Mouse (Mus musculus) G1E-ER4 (cell line): ENCODE results near the gene Fbxw4. TPM values are rescaled to one million over a fixed set of nuclear protein-coding genes. Genes with fewer than 3 reads are reported as not detected.
A peak's percentile ranks its signal among the peaks of the same experiment; 100 is the strongest.

Source experiments
- GATA1 ChIP-seq: IDR thresholded peaks from one replicate; pipeline ENCODE4 v1.8.0; 2012; ENCODE audit warnings: low read length, inconsistent platforms
- polyA plus RNA-seq: library from polyadenylated mRNA; stranded (reverse); fragments of >175 nt; gene quantifications from 2 replicates; pipeline ENCODE4 v1.2.3, GENCODE M21; 2012

The Fbxw4 gene
- polyA plus RNA-seq, 1 experiment, result 45.7 TPM

DNA sequence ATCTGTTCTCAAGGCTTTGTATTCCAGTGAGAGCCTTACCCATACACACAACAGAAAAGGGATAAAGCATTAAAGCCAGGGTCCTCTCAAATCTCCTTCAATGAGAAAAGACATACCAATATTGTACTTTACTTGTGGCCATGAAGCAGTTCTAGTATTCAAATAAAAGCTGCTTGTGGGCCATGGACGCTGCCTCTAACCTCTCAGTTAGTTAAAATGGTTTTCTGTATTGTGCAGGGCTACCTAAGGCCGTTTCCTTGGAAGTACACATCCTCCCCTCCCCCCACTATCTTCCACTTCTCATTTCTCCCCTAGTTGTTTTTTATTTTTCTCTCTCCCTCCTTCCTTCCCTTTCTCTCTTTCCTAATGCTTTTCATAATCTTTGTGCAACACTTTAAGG, 3.7 kb upstream of the Fbxw4 start:
- TF ChIP-seq GATA1, result no peak

DNA sequence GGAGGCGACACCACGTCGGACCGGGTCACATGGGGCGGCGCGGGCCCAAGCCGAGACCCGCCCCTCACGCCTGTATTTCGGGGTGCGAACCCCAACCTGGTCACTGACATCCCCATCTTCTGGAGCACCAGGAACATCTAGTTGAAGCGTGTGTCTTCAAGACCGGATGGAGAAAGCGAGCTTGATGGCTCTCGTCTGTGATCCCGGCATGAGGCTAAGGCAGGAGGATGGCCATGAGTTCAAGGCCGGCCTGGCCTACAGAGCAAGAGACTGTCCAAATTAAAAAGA, 335 bp upstream of the Fbxw4 start:
- no peak for TF ChIP-seq GATA1

DNA sequence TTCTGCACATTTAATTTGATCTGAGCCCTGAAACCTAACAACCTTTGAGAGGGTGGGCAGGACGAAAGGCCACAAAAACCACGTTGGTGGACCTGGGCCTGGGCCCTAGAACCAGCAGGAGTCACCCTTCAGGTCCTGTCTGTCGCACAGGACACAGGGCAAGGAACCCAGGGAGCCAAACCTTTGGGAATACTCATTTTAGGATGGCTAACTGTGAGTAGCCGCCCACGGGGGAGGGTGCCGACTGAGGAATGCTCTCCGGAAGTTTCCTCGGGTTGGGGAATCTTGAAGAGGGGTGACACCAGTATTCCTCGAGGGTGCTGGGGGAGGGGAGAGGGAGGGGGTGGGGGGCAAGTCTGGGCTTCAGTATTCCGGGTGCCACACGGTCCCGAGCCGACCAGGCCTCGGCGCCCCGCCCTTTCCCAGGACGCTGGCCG, 793 bp downstream of the Fbxw4 start:
- TF ChIP-seq GATA1, result no peak

DNA sequence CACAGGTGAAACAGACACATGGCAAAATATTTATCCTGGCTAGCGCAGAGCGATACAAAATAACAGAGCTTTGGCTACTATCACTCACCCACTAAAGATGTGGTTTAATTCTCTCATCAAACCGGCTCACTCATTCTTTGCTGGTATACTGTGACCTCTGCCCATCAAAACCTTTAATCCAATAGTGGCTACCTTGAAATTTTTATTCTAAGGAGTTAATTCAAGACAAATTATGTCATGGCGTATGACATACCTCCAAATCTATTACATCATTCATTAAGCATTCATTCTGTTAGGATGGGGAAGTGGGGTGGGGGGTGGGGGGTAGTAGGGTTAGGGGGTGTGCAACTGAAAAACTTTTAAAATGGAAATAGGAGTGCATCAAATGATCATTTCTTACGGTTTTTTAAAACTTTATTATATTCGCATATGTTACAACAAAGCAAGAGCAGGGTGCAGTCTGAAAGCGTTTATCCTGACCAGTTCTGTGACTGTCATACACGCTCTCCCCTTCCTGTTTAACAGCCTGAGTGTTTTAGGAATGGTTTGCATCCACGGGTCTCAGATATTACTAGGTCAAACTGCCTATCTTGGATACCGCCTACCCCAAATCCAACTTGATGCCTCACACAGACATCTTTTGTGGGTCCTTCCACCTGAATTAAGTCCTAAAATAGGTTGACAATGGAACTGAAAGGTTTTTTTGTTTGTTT, 1.4 kb downstream of the Fbxw4 start:
- TF ChIP-seq GATA1, result no peak

DNA sequence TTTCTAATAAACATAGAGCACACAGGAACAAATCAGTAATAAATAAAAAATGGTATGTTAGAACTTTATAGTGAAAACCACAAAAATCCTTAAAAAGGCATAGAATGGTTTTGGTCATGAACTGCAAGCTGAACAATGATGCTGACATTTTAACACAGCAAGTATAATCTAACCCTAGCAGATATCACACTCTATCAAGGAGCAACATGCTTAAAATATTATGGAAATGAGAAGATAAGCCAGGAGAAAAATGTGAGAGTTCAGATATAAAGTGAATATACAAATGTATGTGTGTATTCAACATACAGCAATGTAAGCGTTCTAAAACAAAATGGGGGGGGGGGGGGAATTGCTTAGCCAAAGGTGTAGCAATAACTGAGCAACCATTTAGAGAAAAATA, 2.3 kb downstream of the Fbxw4 start:
- TF ChIP-seq GATA1, result peak; percentile 70

DNA sequence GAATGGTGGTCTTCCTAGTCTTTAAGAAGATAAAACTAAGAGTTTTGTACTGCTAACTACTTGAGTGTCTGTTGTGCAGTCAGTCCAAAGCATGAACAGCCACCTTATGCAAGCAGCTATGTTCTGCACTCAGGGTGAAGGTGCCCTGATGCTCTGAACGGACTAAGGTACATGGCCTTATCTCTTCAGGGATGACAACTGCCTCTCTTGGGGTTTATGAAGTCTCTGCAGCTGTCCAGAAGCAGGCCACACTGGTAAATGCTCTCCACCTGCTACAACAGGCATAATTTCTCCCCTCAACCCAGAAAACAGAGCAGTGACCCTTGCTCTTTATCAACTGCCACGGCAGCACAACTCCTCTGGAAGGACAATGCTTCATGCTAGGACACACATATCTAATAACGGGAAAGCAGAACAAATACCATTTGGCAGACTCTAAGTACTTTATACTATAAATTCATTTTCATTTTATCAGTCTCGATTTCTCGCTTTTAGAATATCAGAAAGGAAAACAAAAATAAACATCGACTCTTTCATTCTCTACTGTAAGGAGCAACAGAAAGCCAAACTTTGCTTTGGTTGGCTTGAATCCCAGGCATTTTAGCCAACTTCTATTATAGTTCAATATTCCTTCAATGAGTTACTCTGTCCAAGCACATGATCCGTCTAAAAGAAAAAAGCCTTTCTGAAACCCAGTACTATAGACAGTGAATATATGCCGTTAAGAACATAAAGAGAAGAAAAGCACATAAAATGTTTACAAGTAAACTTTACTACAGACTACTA, 3.1 kb downstream of the Fbxw4 start:
- no peak for TF ChIP-seq GATA1

DNA sequence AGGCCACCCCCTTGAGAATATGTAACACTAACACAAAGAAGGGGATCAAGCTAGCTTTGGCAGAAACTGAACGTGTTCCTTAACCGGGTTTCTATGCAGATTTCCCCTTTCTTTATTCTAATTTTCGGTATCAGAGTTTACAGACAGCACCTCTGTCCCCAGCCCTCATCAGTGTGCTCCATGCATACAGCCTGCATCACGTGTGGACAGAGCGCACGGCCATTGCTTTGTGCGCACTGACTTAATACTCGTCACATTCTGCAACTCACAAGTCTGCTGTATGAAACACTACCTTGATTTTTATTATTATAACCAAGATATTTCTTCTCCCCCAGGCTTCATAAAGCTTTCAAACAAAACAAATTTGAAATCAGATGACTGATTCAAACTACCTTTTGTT, 4.2 kb downstream of the Fbxw4 start:
- no peak for TF ChIP-seq GATA1

DNA sequence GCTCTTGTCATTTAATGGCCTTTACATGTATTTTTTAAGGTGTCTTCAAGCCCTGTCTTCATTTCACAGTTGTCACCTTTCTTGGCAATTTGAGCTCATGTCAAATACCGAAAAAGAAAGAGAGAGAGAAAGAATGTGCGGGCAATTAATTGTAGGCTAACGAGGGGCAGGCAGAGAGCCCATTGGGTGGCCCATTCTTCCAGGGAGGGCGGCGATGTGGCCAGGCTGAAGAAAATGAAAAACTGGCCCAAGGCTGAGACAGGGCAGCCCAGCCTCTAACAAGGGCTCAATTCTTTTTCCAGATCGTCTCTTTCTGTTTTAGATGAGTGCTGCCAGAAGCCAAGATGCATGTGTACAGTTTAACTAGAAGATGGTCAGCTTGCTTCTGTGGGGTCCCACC, 6.1 kb downstream of the Fbxw4 start:
- TF ChIP-seq GATA1, result no peak

DNA sequence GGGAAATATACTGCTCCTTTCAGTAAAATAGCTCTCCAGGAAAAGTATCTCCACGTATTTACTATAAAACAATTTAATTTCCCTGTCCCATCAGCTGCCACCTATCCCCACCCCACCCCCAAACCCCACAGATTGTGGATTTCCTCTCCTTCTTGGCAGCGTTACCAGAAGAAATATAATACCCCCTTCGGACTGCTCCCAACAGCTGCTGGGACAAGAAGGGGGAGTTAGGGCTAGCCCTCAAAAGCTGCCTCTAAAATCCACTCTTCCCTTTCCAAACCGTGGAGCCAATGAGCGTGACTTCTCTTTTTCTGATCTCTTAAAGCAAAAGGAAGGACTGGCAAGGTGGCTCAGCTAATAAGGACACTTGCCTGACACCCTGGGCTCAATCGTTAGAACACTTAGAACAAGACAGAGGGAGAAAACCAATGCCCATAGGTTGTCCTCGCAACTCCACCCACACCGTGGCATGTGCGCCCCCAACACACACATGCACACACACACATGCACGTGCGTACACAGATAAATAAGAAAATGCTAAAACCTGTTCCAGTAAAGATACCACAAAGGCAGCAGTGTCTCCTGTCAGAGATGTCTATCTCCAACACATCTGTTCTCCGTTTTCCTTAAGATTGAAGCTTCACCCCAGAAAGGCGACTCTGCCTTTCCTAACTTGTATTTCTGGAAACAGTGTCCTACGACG, 7.7 kb downstream of the Fbxw4 start:
- TF ChIP-seq GATA1, result peak; percentile 50

DNA sequence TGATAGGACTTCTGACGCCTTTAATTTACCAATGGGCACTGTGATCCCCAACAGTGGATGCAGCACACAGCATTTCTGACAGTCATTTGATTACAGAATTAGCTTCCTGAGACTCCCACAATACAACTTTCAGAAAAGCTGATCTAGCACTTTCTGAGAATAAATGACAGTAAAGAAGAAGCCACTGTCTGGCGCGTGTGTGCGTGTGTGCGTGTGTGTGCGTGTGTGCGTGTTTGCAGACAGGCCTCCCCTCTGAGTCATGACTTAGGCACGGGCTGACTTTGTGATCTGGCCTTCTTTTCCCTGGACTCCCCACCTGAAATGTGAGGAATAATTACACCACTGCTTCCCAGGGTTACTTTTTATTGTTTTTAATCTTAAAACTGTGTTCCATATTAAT, 8.6 kb downstream of the Fbxw4 start:
- no peak for TF ChIP-seq GATA1

DNA sequence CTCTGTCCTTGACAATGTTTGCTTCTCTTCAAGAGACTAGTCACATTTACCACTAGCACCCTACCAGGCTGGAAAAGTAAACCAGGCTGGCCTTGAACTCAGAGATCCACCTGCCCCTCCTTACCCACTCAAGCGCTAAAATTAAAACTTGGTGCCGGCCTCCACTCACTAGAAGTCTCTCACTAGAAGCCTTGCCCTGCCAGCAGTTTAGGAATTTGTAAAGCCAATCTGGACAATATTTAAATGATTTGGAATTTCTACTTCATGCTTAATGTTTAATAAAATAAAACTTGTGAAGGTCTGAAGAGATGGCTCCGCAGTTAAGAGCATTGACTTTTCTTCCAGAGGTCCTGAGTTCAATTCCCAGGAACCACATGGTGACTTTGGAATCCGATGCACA, 10.3 kb downstream of the Fbxw4 start:
- TF ChIP-seq GATA1, result no peak

DNA sequence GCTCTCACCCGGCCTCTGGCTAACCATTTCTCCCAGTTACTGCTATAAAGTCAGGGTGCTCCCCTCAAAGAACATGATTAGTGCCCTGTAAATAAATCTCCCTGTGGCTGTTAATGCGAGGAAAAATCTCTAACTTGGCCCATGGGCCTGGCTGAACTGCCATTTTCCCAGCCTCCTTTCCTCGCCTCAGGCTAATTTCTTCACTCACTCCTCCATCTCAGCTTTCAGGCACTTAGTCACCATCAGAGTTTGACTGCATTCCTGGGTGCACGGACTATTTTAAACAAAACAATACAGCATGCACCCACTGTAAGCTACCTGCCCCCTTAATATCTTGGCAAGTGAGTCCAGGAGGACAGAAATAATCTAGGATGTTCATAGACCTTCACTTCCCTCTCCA, 13.2 kb downstream of the Fbxw4 start:
- TF ChIP-seq GATA1, result no peak

DNA sequence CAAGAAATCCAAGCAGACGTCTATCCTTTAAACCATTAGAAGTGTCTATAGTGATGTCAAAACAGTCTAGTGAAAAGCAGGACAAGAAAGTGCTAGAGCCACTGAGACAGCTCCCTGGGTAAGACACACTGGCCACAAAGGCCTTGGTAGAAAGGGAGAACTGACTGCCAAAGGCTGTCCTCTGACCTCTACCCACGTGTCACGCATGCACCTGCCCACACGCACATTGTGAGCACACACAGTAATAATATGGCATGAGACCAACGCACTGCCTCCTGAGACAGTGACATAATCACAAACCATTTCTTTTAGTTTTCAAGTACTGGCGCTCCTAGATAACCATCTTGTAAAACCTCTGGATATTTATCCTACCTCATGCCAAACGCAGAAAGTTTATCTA, 19.4 kb downstream of the Fbxw4 start:
- TF ChIP-seq GATA1, result no peak

DNA sequence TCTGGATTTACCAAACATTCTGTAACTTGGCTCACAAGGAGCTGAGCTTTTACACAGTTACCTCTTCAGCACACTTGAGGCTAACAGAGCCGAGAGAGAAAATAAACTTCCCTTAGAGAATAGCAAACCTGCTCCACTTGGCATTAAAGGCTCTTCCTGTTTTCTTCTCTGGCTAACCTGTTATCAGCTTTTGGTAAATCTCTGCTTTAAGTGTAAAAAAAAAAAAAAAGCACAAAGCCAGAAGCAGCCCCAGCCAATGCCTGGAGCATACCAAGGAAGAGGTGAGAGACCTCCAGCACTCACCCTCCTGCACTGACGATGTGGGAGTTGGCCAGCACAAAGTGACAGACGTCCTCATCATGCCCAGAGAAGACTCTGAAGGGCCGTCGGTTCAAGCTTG, 24.2 kb downstream of the Fbxw4 start:
- no peak for TF ChIP-seq GATA1

DNA sequence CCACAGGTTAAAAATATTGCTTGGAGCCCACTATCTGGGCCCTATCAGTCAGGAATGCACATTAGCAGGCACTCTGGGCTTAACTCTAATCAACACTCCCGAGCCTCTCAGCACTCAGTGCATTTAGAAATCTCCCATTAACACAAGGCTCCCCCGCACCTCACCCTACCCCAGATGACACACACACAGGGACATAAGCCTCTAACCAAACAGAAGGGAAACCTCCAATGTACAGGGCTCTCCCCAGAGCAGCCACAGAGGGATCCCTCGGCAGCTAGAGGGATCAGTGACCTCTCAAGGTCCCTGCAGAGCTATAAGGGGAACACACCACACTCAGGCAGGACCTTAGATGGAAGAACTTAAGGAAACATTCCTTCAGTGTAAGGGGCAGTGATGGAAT, 28.5 kb downstream of the Fbxw4 start:
- no peak for TF ChIP-seq GATA1

DNA sequence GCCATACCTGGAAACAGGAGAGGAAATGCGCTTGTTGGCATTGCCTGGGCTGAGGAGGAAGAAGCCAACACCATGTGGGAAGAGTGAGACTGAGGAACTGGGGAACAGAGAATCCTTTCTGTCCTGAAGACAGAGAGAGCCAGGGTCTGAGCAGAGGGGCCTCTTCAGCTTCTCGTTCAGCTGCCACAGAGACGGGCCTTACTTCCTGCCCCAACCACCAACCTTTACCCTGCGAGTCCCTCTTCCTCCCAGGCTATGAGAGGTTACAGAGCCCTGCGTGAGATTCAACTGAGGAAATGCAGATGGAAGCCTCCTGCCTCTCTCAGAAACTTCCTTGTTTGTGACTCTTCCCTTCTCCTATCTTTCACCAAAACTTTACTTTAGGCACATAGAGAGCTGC, 29.2 kb downstream of the Fbxw4 start:
- TF ChIP-seq GATA1, result no peak

DNA sequence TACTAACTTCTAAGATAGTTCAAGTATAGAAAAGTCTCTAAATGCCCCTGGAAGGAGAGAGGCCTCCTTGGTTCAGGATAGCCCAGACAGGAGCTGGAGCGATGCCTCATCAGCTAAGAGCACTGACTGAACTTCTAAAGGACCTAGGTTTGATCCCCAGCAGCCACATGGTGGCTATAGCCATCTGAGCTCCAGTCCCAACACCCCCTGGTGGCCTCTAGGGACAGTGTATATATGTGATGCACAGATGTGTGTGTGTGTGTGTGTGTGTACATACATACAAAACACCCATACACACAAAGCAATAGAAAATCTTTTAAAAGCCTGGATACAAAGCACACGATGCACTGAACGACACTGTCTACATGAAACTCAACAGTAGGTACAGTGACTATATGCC, 30.9 kb downstream of the Fbxw4 start:
- no peak for TF ChIP-seq GATA1
